Mouse (Mus musculus): ENCODE measurements around the gene Plxnc1. TPM values are rescaled to one million over a fixed set of nuclear protein-coding genes. Genes with fewer than 3 reads are reported as not detected.

Plxnc1 gene
- polyA plus RNA-seq (2012; rRNA removed): 0.29 and 0.31 TPM in 2 replicates

GRCm38 (mm10) chr10:94944691-94945205 lies at the start of gene Plxnc1:
Gene Plxnc1 (minus strand): TSS chr10:94944835.

All from stomach, adult 2 months (tissue).